Mouse (Mus musculus) frontal cortex, adult (tissue): Measurements from ENCODE around the gene Smim5.
"Not testable (repeated sequence)": the region's sequence is repeated elsewhere in the genome, so short reads cannot be mapped to it uniquely, and the experiment has no call there.

ENCODE experiments used
- ATAC-seq: cut with Nextera tagmentation; 2 replicates; pipeline ENCODE4 v1.9.2; 2017; ENCODE audit warnings: mild to moderate bottlenecking, moderate library complexity, mixed read lengths; ENCODE audit not compliant: low TSS enrichment

Smim5 gene

GRCm38 (mm10) chr11:115899486-115900266 is at the start of gene Smim5:
Smim5 (plus strand) TSS chr11:115899966.
- ATAC-seq: no peak

DNA sequence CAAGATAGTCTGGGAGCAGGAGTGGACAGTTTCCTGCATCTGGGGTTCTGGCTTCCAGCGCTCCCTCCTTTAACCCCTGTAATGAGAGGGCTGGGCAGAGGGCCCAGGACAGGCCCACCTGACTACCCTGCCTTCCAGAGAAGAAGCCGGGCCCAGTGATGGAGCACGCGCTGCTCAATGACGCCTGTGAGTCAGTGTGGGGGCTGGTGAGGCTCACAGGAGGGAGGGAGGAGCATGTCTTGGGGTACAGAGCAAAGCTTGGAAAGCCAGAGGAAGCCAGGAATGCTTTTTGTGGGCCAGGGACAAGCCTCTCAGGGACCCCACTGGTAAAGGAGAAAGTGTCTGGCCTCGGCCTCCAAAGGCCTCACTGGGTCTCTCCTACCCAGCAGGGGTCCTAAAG is 45.1 kb upstream of the Smim5 start:
- ATAC-seq: peak; percentile 74; the same call in 1 of the 2 replicates

DNA sequence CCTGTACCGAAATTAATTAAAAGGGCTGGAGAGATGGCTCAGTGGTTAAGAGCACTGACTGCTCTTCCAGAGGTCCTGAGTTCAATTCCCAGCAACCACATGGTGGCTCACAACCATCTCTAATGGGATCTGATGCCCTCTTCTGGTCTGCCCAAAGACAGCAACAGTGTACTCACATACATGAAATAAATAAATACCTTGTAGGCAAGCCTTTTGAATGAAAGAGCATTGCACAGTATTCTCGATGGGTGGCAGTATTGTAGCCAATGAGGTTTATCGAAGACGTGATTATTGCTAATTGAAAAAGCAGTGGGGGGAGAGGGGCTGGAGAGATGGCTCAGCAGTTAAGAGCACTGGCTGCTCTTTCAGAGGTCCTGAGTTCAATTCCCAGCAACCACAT is 42.6 kb upstream of the Smim5 start:
- ATAC-seq: not testable (repeated sequence)

DNA sequence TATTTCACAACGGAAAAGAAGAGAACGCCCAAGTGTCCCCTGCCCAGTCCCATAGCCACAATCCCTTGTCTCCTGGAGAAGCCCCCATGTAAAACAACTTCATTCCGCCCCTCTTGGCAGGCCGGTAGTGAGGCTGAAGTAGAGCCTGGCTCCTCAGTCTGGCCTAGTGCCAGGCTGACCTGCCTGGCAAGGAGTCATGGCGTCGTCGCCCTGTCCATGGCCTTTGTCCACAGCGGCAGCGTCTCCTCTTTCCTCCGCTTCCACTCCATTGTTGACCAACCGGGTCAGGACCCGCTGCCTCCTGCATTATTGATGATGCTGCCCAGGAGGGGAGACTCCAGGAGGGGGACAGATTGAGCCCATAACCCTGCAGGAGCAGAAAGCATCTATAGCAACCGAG is 41.8 kb upstream of the Smim5 start:
- ATAC-seq: no peak

DNA sequence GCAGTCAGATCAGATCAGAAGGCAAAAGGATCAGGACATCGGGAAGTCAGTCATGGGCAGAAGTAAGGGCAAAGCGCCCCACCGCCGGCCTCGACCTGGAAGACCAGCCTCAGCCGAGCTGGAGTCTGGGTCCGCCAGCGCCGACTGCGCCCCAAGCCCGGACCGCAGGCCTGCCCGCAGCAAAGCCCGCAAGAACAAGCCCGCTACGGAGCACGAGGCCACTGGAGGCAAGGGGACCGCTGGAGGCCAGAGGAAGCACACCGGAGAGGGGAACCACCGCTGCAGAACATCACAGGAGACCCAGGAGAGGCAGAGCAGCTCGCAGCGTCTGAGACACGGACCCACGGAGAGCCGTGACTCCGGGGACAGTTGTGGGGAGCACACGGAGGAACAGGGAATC is 41.4 kb upstream of the Smim5 start, which contains the start of gene Myo15b:
TSS of gene Myo15b (plus strand) at position 53 of the 400 bp plus-strand sequence.
- ATAC-seq: no peak

GRCm38 (mm10) chr11:115859143-115859945 is 40.4 kb upstream of the Smim5 start:
- peak; percentile 41; the same call in 1 of the 2 replicates for ATAC-seq

- no peak for ATAC-seq
Measured at GRCm38 (mm10) chr11:115863895-115864294, 35.9 kb upstream of the Smim5 start.

DNA sequence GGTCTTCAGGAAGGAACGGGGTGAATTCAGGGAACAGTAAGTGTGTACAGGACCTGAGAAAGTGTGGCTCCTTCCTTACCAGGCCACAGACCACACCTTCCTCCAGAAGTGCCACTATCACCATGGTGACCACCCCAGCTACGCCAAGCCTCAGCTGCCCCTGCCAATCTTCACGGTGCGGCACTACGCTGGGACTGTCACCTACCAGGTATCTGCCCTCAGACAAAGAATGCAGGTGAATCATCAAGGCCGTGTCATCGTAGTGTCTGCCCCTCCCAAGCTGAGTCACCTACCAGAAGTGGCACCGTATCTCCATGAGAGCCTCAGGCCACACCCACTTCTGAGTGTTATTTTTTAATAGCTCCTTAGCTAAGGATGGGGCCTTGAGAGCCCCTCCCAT is 30.4 kb upstream of the Smim5 start:
- no peak for ATAC-seq

- ATAC-seq: no peak
Measured at GRCm38 (mm10) chr11:115872437-115872836, 27.3 kb upstream of the Smim5 start.

DNA sequence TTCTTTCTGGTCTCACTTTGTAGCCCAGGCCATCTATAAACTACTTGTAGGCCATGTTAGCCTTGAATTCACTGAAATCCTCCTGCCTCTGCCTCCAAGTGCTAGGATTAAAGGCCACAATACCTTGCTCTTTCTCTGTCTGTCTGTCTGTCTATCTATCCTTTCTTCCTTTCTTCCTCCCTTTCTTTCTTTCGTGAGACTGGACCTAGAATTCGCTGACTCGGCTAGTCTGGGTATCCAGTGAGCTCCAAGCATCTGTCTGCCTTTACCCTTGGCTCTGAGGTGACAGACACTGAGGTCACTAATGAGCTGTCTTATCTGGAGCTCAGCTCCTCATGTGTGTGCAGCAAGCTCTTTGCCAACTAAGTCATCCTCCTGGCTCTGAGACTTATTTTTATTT is 23.8 kb upstream of the Smim5 start:
- no peak for ATAC-seq

DNA sequence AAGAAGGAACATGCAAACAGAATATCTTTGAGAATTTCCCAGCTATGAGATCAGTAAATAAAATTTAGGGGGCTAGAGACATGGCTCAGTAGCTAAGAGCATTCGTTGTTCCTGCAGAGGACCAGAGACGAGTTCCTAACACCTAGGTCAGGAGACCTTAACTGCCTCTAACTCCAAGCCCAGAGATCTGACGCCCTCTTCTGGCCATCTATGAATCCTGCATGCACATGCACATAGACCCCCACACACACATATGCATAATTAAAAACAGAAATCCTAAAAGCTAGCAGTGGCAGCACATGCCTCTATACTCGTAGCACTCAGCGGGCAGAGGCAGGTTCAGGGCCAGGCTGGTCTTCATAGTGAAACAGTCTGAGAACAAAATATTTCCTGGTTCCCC is 23.3 kb upstream of the Smim5 start:
- no peak for ATAC-seq

GRCm38 (mm10) chr11:115877174-115877755 is 22.5 kb upstream of the Smim5 start:
- no peak for ATAC-seq

DNA sequence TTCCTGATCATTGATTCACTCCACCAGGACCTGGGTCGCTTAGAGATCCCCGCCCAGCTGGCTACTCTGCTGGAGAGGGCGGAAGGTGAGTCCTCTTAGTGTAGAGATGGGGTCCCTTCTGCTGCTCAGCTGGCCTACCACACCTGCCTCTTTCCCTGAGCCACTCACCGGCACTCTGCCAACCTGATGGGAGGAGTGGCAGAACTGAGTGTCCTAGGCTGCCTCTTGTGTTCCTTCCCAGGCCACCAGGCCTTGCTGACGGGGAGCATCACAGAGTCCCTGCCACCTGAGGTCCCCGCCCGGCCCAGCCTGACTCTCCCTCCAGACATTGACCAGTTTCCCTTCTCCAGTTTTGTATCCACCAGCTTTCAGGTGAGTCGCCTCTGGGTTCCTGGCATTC is 21.7 kb upstream of the Smim5 start:
- ATAC-seq: no peak

DNA sequence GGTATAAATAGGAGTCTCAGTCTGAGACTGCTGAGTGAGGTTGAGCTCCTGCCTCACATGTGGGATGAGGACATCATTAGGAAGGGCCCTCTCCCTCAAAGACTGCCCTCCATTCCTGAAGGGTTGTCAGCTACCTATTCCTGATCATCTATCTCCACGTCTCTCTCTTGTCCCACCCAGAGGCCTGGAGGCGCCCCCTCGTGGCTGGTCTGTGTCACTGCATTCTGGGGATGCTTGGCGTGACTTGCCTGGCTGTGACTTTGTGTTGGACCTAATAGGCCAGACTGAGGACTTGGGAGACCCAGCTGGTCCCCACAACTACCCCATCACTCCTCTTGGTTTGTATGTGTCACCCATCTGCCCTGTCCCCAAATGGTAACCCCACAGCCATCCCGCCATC is 18.8 kb upstream of the Smim5 start:
- ATAC-seq: no peak

GRCm38 (mm10) chr11:115883251-115883650 is 16.5 kb upstream of the Smim5 start:
- no peak for ATAC-seq

DNA sequence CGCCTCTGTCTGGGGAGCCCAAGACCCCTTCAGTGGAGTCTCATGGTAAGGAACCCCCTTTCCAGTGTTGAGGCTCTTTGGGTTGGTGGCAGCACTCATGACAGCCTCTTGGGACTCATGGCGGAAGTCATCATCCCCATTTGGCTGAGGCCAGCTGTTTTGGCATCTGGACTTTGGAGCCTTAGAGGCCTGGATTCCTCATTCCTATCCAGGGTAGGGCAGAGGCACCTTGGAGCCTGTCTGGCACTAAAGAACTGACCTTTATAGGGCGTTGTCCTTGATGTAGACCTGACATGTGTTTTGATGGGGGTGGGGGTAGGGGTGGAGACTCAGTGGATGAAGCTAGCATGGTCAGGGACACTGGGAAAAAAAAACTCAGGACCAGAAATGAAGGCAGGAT is 15.4 kb upstream of the Smim5 start:
- no peak for ATAC-seq

GRCm38 (mm10) chr11:115885281-115885680 is 14.5 kb upstream of the Smim5 start:
- no peak for ATAC-seq

- no peak for ATAC-seq
Measured at GRCm38 (mm10) chr11:115886446-115886845, 13.3 kb upstream of the Smim5 start.

- no peak for ATAC-seq
Measured at GRCm38 (mm10) chr11:115888020-115888419, 11.7 kb upstream of the Smim5 start.

DNA sequence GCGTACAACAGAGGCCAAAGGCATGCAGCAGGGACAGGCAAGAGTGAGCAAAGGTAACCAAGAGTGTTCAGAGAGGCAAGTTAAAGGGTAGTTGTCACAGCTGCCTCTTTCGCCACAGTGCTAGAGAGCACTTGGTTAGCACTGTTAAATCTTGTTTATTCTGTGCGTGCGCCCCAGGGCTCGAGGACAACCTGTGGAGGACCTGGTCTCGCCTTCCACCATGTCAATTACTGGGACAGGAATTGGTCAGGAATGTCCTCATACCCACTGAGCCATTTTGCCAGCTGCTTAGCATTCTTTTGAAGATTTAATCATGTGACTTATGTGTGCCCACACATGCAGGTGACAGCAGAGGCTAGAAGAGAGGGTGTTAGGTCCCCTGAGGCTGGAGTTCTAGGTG is 10.6 kb upstream of the Smim5 start:
- ATAC-seq: no peak

GRCm38 (mm10) chr11:115892213-115892612 is 7.6 kb upstream of the Smim5 start:
- no peak for ATAC-seq

GRCm38 (mm10) chr11:115893071-115893470 is 6.7 kb upstream of the Smim5 start:
- ATAC-seq: no peak
